Mouse (Mus musculus) ES-E14 (cell line): ENCODE results near the gene Mfsd4b3. TPM values are rescaled to one million over a fixed set of nuclear protein-coding genes. Genes with fewer than 3 reads are reported as not detected.

ENCODE experiments used
- total RNA-seq: library from RNA; depleted of rRNA; stranded (reverse); fragments of 300-350 nt; gene quantifications from 2 replicates; pipeline ENCODE4 v1.2.3, GENCODE M21; 2012; rRNA removed

The Mfsd4b3 gene
- total RNA-seq, 1 experiment: 0.18 TPM

Other genes starting within 250 kb of the Mfsd4b3 start
- gene Rev3l, start 228.0 kb downstream of the Mfsd4b3 start, total RNA-seq: 35.0 and 35.8 TPM in 2 replicates
- 4.7 and 6.7 TPM in 2 replicates for gene Mfsd4b4, start 60.9 kb downstream of the Mfsd4b3 start, total RNA-seq
- gene Mfsd4b2, start 33.2 kb downstream of the Mfsd4b3 start, total RNA-seq: not detected in 2 replicates
- gene Mfsd4b5, start 26.5 kb upstream of the Mfsd4b3 start, total RNA-seq: 0.16 and 0.18 TPM in 2 replicates
- 0.09 TPM in 1 of 2 replicates, not detected in the other for gene Mfsd4b1, start 65.1 kb upstream of the Mfsd4b3 start, total RNA-seq
- 6.2 and 8.1 TPM in 2 replicates for gene Slc16a10, start 182.1 kb upstream of the Mfsd4b3 start, total RNA-seq